Mouse (Mus musculus) neutrophil, adult 5-6 weeks (primary cell): Measurements from ENCODE around the gene Cldn6. TPM values are rescaled to one million over a fixed set of nuclear protein-coding genes. Genes with fewer than 3 reads are reported as not detected.

Experiments
- ATAC-seq: fragments of 151-379, 151-347 bp; 2 replicates; pipeline ENCODE4 v1.8.0; 2017; ENCODE audit warnings: mild to moderate bottlenecking, moderate TSS enrichment; ENCODE audit not compliant: insufficient number of reproducible peaks, poor library complexity, low FRiP score, severe bottlenecking; ENCODE audit errors: extremely low read depth
- total RNA-seq: library from RNA; stranded (forward); fragments of 200-1000 nt; gene quantifications from 2 replicates; pipeline ENCODE4 v1.2.3, GENCODE M21; 2017

Cldn6 gene
- total RNA-seq = not detected in 2 replicates

DNA sequence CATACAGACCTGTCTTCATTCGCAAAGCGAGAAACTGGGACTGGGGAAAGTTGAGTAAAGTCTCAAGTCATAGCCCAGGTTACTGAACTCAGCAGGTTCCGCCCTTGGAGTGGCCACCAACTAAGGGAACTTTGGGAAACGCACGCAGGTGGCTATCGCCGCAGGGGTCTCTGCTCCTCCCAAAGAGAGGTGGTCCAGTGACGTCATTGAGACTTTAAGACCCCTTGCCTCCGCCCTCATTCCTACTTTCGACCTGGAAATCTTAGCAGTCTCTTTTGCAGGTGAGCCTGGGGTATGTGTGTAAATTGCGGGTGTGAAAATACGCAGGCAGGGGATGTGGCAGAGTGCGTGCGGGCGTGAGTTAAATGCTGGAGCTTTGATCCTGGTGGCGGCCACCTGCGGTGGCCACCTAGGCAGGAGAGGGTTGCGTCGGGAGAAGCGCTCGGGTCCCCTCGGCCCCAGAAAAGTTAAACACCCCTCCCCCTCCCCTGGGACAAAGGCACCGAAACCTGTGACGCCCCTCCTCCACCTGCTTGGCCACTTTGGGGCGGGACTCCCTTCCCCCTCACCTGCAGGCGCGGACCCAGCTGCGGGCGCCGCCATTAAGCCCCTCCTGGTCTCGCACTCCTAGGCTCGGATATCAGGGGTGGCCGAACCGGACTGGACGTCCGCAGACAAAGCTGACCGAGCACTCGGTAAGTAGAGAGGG is at the start of gene Cldn6:
Gene Cldn6, plus strand, starts transcription at position 123 of the 709 bp plus-strand sequence.
- ATAC-seq = no peak

DNA sequence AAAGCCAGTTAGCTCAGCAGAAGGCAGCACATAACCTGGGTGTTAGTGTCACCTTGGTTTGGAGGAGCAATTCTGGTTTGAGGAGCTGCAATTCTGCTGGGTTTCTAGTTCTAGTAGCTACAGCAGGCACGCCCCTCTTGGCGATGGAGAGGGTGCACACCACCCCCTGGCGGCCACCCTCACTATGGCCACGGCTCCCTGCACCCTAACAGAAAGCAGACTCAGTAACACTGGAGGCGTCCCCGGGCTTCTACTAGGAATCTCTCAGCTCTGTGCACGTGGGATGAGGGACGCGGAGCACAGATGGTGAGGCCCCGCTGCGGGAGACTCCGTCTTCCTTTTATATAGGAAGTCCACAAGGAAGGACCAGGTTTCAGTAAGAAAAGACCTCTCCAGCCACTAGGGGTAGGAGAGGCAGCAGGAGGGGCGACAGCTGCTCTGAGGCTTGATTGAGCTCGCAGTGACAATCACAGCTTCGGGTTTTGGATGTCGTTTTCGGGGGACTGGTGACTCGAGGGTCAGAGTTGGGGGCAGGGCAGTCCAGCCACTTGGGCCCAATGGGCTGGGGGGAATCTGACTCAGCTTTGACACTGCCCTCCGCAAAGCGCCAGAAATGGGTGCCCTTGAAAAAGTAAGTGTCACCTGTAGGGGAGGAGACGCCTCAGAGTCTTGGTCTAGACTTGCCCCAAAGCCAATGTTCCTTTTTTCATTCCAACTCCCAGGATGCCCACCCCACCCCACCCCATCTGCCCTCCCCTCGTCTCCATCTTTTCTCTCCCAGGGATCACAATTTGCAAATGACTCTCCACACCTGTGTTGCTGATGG is 48.6 kb upstream of the Cldn6 start:
- peak; percentile 87 for ATAC-seq

DNA sequence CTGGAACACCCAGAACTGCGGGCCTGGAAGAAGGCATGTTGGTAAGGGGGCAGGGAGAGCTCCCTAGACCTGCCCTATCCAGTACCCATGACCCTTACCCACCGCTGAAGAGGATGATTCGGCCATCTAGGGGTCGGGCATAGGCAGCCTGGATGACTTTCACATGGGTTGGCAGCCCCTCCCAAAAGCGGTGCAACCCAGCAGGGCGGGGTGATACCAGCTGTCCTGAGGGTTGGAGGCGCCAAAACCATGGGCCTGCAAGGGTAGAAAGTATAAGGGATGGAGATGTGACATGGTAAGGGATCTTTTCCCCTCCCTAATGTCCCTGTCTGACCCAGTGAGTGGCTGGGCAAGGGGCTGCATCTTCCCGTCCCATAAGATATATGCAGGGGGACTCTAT is 47.8 kb upstream of the Cldn6 start:
- ATAC-seq = no peak

DNA sequence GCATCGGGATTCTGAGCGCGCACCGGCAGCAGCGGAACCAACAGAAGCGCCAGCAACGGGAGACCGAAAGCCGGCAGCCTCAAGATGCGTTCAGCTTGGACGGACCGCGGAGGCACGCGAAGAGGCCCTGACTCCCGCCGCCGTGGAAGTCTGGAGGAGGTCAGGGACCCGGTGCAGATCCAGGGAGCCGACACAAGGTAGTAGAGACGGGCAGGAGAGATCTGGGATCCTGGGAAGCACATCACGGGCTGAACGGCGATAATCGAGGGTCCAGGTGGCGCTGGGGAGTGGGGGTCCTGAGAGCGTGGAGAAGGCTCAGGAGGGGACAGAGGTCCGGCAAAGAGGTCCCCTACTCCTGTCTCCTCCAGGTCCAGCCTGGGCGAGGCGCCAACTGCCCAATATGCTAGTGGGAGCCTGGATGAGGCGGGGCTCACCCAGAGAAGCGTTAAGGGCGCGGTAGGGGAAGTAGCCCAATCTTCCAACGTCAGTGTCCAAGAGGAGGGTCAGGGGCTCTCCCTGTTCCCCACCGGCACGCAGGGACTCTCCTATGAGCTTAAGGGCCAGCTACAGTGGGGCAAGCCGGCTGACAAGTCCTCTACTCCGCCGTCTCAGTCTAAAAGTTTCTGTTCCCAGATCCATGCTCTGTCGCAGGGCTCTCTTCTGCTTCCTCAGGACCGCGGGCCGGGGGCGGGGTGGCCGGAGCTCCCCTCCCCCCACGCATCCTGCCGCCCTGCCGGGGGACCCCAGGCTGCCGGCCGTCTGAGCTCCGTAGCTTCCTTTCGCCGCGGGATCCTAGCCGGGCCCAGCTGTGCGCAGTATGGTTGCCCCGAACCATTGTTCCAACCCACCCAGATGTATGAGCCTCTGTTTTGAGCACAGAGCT is 34.2 kb upstream of the Cldn6 start, which contains the start of gene Mmp25:
Gene Mmp25, minus strand, starts transcription at position 665 of the 883 bp plus-strand sequence.
- peak; percentile 62 for ATAC-seq

DNA sequence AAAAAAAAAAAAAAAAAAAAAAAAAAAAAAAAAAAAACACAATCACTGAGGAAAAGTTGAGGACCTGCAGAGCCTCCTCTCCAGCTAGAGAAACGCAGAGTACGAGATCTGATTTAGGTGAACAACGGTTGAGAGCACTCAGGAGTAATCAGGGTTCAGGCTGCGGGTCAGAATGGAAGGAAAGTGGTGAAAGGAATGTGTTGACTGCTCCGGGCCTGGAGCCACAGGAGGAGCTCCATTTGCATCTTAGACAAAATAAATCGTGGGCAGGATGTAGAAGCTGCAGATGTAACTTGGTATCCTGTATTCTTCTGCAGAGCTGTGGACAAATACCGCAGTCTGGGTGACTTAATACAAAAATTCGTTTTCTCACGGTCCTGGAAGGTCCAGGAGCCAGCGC is 33.2 kb upstream of the Cldn6 start:
- no peak for ATAC-seq

DNA sequence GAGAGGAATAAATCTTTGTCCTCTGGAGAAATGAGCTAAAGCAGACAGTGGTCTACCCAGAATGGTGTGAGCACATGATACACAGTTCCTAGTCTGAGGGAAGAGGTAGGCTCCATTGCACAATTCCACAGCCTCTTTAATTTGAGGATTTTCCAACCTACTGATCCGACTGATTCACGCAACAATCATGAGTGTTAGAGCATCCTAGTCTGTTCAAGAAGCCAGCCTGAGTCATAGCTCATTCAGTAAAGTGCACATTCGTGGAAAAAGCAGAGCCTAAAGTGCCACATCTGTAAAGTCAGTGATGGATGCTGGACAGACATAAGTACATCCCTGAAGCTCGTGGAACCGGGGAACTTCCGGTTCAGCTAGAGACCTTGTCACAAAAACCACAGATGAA is 27.7 kb upstream of the Cldn6 start:
- ATAC-seq = no peak

DNA sequence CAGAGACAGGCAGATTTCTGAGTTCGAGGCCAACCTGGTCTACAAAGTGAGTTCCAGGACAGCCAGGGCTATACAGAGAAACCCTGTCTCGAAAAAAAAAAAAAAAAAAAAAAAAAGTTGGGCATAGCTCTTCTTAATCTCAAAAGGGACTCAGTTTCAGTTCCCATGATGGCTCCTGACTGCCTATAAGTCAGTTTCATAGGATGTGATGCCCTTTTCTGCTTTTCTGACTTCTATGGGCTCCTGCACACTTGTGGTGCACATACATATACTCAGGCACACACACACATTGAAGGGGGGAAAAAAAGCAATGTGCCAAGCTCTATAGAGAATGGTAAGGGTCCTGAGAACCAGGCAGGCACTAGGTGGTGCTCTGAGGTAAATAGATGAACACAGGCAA is 25.7 kb upstream of the Cldn6 start:
- ATAC-seq = no peak

DNA sequence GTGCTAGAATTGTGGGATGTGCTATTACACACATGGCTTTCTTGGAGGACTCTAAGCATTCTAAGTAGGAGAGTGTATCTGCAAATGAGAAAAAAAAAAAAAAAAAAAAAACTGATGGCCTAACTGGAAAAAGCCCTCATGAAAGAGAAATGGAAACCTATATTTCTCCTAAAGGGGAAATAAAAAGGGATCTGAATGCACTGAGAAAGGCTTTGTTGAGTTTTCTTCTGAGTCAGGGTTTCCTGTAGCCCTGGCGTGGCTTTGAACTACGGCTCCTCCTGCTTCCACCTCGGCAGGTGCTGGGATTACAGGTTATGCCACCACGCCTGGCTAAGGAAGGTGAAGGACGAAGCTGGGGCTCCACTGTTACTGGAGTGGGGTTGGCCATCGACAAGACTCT is 25.0 kb upstream of the Cldn6 start:
- no peak for ATAC-seq

DNA sequence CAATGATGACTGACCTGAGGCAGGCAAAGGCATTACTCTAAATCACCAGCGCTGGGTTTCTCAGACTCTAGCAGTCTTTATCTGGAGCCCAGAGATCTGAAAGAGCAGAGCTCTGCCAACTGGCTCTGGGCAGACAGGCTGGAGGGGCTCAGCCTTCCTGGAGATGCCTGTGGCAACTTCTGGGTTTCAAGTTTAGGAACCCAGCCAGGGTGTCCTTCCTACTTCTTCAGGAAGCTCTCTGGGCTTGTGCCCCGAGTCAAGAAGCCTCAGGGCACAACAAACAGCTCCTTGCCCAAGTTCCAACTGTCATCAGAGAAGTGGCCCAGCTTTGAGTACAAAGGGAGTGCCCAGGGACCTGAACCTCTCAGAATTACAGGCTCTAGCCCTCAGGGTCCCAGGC is 24.6 kb upstream of the Cldn6 start:
- ATAC-seq = no peak

DNA sequence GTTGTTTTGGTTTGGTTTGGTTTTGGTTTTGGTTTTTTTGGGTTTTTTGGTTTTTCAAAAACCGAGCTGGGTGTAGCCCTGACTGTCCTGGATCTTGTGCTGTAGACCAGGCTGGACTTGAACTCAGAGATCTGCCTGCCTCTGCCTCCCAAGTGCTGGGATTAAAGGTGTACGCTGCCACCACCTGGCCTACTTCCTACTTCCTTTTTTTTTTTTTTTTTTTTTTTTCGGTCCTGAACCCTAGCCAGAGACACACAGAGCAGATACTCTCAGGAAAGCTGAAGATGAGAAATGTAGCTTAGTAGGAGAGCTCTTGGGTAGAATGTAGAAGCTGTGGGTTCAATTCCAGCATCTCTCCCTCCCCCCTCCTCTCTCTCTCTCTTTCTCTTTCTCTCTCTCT is 20.6 kb upstream of the Cldn6 start:
- ATAC-seq = no peak

DNA sequence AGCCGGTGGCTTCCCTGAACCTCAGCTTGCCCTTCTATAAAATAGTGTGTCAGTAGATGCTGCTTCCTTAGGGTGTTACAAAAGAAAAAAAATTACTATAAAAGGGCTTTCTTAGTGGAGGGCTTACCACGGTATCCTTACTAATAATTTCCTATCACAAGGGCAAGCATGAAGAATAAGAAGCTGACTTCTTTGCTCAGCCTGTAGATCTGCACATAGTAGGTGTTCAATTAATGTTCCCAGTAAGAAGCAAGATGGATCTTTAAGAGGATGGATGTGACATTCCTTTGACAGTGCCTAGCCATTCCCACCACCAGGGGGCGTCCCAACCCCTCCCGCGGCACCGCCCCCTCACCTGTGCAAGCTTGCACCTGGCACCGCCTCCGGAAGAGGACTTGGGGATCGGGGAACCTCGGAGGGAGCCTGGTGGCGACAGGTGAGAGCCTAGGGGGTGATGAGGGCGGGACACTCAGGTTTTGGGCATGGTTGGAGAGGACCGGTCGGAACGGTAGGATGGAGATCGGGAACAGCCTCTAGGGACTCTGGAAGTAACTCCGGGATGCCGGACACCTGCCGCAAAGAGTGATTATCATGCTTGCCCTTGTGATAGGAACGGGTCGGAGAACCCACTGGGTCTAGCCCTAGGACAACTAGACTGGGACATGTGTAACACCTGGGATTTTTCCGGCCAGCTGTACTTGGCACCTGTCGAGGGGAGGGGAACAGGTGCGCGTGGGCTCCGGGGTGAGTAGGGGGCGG is 18.8 kb upstream of the Cldn6 start, which contains the start of gene Bicdl2:
Gene Bicdl2, plus strand, starts transcription at position 390 of the 759 bp plus-strand sequence.
- no peak for ATAC-seq

DNA sequence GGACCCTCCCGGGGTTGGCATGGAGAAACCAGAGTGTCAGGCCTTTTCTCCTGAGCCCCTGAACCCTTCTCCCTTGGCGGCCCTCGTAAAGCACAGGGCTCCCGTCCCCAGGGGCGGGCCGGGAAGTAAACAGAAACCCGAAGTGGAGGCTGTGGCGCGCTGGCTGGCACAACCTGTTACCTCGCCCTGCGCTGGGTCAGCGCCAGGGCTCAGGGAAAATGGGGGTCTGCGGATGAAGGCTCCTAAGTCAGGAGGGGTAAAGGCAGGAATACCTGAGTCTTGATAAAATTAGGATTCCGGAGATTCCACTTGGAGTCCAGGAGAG is 18.2 kb upstream of the Cldn6 start:
- ATAC-seq = no peak

DNA sequence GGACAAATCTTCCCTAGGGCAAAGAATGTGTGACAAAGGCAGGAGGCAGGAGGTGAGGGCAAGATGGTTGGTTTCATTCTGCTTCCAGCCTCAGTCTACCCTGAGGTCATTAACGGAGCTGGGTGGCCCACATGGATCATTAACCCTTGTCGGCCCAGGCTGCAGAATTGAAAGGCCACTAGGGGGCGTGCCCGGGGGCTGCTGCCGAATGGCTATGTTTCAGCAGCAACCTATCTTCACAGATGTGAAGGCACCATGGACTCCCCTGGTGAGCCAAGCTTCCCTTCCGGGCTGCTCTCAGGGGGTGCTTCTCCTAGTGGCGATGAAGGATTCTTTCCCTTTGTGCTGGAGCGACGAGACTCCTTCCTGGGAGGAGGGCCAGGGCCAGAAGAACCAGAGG is 17.5 kb upstream of the Cldn6 start:
- ATAC-seq = no peak

DNA sequence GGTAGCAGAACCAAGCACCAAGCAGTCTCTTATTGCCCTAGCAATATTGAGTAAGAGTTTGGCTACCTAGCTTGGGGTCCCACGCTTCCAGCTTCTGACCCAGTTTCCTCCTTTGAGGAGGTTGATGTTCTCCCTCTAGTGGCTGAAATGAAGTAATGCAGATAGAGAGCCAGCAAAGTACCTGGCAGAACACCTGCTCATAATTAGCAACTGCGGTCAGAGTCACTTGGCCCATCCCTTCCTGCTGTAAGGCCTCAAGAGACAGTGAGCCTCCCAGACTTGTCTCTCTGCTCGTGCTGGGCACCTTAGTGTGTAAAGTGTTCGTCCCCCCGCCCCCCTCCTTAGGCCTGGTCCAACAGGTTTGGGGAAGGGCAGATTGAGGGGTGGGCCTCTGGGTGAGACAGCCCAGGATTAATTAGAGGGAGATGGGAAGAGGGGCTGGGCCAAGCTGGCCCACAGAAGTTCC is 14.5 kb upstream of the Cldn6 start:
- peak; percentile 61 for ATAC-seq

DNA sequence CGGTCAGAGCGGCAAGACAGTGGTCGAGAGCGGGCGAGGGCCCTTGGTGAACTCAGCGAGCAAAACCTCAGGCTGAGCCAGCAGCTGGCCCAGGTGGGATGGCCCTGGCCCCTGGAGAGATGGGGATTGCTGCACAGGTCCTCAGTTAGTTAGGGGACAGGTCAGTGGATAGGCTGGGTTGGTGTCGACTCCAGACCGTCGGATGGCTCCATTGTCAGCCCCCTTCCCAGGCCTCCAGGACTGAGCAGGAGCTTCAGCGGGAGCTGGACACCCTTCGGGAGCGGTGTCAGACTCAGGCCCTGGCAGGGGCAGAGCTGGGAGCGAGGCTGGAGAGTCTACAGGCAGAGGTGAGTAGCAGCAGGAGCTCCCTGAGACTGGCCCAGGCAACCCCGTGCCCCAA is 13.5 kb upstream of the Cldn6 start:
- ATAC-seq = no peak

DNA sequence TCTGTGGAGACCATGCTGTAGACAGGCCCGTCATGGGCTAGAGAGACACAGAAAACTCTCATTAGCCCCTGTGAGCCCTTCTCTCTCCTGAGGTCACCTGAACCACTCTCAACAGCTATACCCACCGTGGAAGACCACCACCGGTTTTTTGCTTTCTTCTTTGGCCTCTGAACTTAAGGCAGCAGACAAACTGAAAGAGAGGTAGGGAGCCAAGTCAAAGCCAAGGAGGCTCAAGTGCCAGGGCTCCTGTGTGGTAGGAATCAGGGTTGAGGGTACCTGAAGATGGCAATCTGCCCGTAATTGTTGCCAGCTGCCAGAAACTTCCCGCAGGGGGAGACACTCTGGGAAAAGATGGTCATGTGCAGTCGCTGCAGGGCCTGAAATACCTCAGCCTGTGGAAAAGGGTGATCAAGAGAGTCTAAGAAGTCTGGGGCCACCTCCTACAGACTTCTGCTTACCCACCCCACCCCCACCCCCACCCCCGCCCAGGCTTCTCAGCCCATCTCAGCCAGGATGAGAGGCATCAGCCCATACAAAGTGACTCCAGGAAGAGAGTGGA is 8.5 kb upstream of the Cldn6 start:
- ATAC-seq = no peak

DNA sequence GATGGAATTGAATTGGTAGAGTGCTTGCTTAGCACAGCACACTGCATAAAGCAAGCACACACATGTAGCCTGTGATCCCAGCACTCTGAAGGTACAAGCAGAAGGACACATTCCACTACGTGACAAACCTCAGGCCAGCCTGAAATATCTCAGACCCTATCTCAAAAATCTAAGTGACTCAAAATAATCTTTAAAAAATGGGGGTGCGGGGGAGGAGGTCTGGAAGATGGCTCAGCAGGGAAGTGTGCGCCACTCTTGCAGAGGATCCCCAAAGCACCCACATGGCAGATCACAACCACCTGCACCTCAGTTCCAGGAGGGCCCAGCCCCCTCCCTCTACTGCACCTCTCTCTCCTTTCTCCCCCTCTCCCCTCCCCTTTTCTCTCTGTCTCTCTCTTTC is 7.5 kb upstream of the Cldn6 start:
- ATAC-seq = no peak

DNA sequence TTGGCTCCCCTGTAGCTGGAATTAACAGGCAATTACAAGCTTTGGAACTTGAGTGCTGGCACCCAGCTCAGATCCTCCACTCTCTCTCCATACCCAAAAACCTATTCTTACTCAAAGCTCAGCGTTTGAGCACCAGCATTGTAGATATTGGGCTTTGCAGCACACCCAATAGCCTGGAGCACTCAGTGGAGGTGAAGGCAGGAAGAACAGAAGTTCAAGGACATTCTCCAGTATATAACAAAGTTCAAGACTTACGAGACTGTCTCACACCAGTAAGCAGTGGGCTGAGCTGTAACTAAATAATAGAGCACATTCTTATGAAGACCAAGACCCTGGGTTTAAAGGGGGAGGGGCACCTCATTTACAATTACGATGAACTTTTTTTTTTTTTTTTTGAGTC is 6.3 kb upstream of the Cldn6 start:
- ATAC-seq = no peak
